8 mouse cellular contexts compared by ENCODE assay signal in the genomic region with DNA sequence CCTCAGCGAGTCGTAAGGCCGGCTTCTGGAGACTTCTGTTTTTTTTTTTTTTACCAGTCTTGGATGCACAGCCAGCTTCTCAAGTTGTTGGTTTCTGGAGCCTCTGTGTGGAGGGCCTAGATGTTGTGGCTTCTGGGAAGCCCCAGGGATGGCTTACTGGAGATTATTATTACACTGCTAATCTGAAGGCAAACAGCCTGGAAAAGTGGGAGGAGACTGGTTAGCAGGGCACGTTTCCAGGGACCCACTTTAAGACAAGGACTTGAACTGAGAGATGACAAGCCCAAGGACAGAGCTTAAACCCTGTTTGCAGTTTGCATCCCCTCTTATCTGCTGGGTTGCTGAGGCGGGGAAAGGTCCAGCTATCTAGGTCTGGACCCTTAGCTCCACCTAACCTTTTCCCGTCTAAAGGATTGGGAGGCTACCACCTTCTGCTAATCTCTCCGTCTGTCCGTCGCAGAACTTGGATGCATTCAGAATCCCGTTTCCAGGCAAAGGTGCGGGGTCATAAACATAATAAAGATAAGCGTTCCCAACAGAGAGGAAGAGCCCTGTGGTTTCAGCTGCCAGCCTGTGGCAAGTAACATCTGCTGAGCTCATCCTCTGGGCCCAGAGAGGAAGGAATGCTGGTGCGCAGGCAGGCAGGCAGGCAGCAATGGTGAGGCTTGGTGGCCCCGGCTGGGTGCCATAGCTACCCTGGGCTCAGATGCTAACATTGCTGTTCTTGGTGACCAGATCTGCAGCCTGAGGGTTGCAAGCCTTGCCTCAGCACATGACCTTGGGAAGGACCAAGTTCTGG. TPM values are rescaled to one million over a fixed set of nuclear protein-coding genes. Genes with fewer than 3 reads are reported as not detected.
DNase-seq lines count a peak whose midpoint lies in the region; ATAC-seq lines count a peak whose summit lies in the region.

No protein-coding gene starts in this region.

- peaks cover 39% of the 10 kb centered on the region for H3K27me3 ChIP-seq in heart, embryonic 10.5 days (ENCODE audit: insufficient read depth, poor library complexity, severe bottlenecking)
- H3K27me3 ChIP-seq in neural tube, embryonic 15.5 days (replicated peaks): no peaks in the 10 kb centered on the region
- peaks cover 54% of the 10 kb centered on the region for H3K27me3 ChIP-seq in limb, embryonic 10.5 days (ENCODE audit: low read depth, poor library complexity, severe bottlenecking)

- no peak overlapping the region for H3K4me2 ChIP-seq in neural tube, embryonic 15.5 days

- H3K27ac ChIP-seq in heart, embryonic 10.5 days: peak overlapping the region; percentile 86
- H3K27ac ChIP-seq in neural tube, embryonic 15.5 days (replicated peaks): no peak overlapping the region
- H3K27ac ChIP-seq in limb, embryonic 10.5 days: peak overlapping the region; percentile 81

- H3K9me3 ChIP-seq in heart, embryonic 10.5 days: no peaks in the 10 kb centered on the region
- no peaks in the 10 kb centered on the region for H3K9me3 ChIP-seq in neural tube, embryonic 15.5 days (replicated peaks)
- H3K9me3 ChIP-seq in limb, embryonic 10.5 days (replicated peaks): no peaks in the 10 kb centered on the region

- intact Hi-C loops in heart, postnatal 25 days (cut with DNase I): loop anchor here (5.0 kb wide), 1 partner anchor 102 kb away; the partner anchor contains the start of gene Tha1

- peak; percentile 72 for DNase-seq in heart, embryonic 10.5 days (ENCODE audit: low spot score)
- DNase-seq in heart, postnatal 25 days (ENCODE audit: low spot score): no peak
- peak; percentile 33 for DNase-seq in neural tube, embryonic 10.5 days (ENCODE audit: extremely low spot score, low spot score)
- no peak for DNase-seq in limb, embryonic 10.5 days (ENCODE audit: low spot score)
- DNase-seq in thymus, postnatal 10 days (ENCODE audit: low spot score in 2 of 2): peak; percentile 43 to 51
- no peak for DNase-seq in spleen, adult 12 weeks (ENCODE audit: low spot score)
- no peak for DNase-seq in adrenal gland, postnatal 36 days

- no peak overlapping the region for H3K9ac ChIP-seq in neural tube, embryonic 15.5 days (replicated peaks)

- WGBS in heart, embryonic 10.5 days: 13% methylated on average over 14 of the region's 14 CpGs
- WGBS in neural tube, embryonic 15.5 days: 28% methylated on average over 14 of the region's 14 CpGs
- WGBS in limb, embryonic 10.5 days: 38% methylated on average over 14 of the region's 14 CpGs

- H3K4me1 ChIP-seq in heart, embryonic 10.5 days: peaks cover 53% of the 10 kb centered on the region
- H3K4me1 ChIP-seq in neural tube, embryonic 15.5 days: peaks cover 32% of the 10 kb centered on the region
- peaks cover 39% of the 10 kb centered on the region for H3K4me1 ChIP-seq in limb, embryonic 10.5 days

- no peaks in the 10 kb centered on the region for H3K36me3 ChIP-seq in heart, embryonic 10.5 days
- no peaks in the 10 kb centered on the region for H3K36me3 ChIP-seq in neural tube, embryonic 15.5 days
- H3K36me3 ChIP-seq in limb, embryonic 10.5 days: no peaks in the 10 kb centered on the region

- no peak for ATAC-seq in neural tube, embryonic 15.5 days (ENCODE audit: low FRiP score)

- 0 out of 2 replicates have a peak overlapping the region, but pooled peaks have one; percentile 15 for H3K4me3 ChIP-seq in heart, embryonic 10.5 days
- H3K4me3 ChIP-seq in neural tube, embryonic 15.5 days (replicated peaks): no peak overlapping the region
- no peak overlapping the region for H3K4me3 ChIP-seq in limb, embryonic 10.5 days

RNA-seq across cellular contexts. Expression of gene Socs3, which starts 4.7 kb away (rescaled TPM):
- 6.9 and 10.6 TPM in 2 replicates for polyA plus RNA-seq in heart, embryonic 10.5 days (2016; fragmentation: Nextera tagmentation; extraction: Ambion mirVana)
- 1 to 10 TPM; 5.2 to 6.3 TPM for total RNA-seq in heart, postnatal 25 days (2021)
- polyA plus RNA-seq in neural tube, embryonic 15.5 days (2015; fragmentation: Nextera tagmentation; extraction: Ambion mirVana): 6.7 and 13.2 TPM in 2 replicates
- 11.2 and 13.2 TPM in 2 replicates for polyA plus RNA-seq in limb, embryonic 10.5 days (2016; fragmentation: Nextera tagmentation; extraction: Ambion mirVana)
- total RNA-seq in adrenal gland, postnatal 36 days (2021): 10 to 100 TPM in 1 of 2 experiments, 1 to 10 TPM in 1; 6.6 to 17.5 TPM

RNA-seq across cellular contexts. Expression of gene Pgs1, which starts 11.6 kb away (rescaled TPM):
- 34.0 and 38.5 TPM in 2 replicates for polyA plus RNA-seq in heart, embryonic 10.5 days (2016; fragmentation: Nextera tagmentation; extraction: Ambion mirVana)
- total RNA-seq in heart, postnatal 25 days (2021): 10 to 100 TPM; 18.1 to 18.2 TPM
- 60.7 and 62.8 TPM in 2 replicates for polyA plus RNA-seq in neural tube, embryonic 15.5 days (2015; fragmentation: Nextera tagmentation; extraction: Ambion mirVana)
- polyA plus RNA-seq in limb, embryonic 10.5 days (2016; fragmentation: Nextera tagmentation; extraction: Ambion mirVana): 47.1 and 47.4 TPM in 2 replicates
- 10 to 100 TPM; 54.7 to 58.7 TPM for total RNA-seq in adrenal gland, postnatal 36 days (2021)

Comparison
In these comparisons a context has a peak if more than half of its experiments do, and no peak if none do; other contexts are left out.
1. DNase-seq: peak in heart, embryonic 10.5 days (single experiment), neural tube, embryonic 10.5 days (single experiment) and thymus, postnatal 10 days (2 of 2); none in heart, postnatal 25 days (single experiment), limb, embryonic 10.5 days (single experiment), spleen, adult 12 weeks (single experiment) and adrenal gland, postnatal 36 days (0 of 2).